Mouse (Mus musculus) layer of hippocampus, postnatal 25 days (tissue): ENCODE data around the gene Rragb. TPM values are rescaled to one million over a fixed set of nuclear protein-coding genes. Genes with fewer than 3 reads are reported as not detected.
"Not testable (repeated sequence)": the region's sequence is repeated elsewhere in the genome, so short reads cannot be mapped to it uniquely, and the experiment has no call there.

Source experiments
- DNase-seq, 2 experiments: peaks; one replicate each; pipeline ENCODE4 v3.0.0; 2022; ENCODE audit warnings: mixed read lengths in 2 of 2, low spot score in 1 of 2; ENCODE audit errors: extremely low spot score in 1 of 2
- total RNA-seq, 2 experiments: library from RNA; stranded (reverse); gene quantifications; 2 replicates each; pipeline ENCODE4 v1.2.3; 2021

Gene Rragb
- total RNA-seq, result 100 to 1,000 TPM in 1 of 2 experiments, 10 to 100 TPM in 1; 96.5 to 100 TPM

- DNase-seq, result peak; percentile 51 to 55
Observed at GRCm38 (mm10) chrX:153139734-153140515, at the start of gene Rragb. Gene Rragb (plus strand): TSS chrX:153139981.

GRCm38 (mm10) chrX:153118486-153118885 is 21.3 kb upstream of the Rragb start, which contains the start of gene Foxr2:
Gene Foxr2 (plus strand): TSS chrX:153118786.
- DNase-seq, result no peak

- DNase-seq, result no peak
Observed at GRCm38 (mm10) chrX:153119013-153119412, 20.8 kb upstream of the Rragb start.

- no peak for DNase-seq
Observed at GRCm38 (mm10) chrX:153142656-153143055, 2.9 kb downstream of the Rragb start.

- no peak for DNase-seq
Observed at GRCm38 (mm10) chrX:153151766-153152165, 12.0 kb downstream of the Rragb start.

- peak in 1 of 2 experiments; percentile 18 for DNase-seq
Observed at GRCm38 (mm10) chrX:153155322-153155721, 15.5 kb downstream of the Rragb start.

- DNase-seq, result peak in 1 of 2 experiments; percentile 8
Observed at GRCm38 (mm10) chrX:153174786-153175185, 35.0 kb downstream of the Rragb start.

- no peak for DNase-seq
Observed at GRCm38 (mm10) chrX:153182221-153182620, 42.4 kb downstream of the Rragb start.

GRCm38 (mm10) chrX:153199185-153199584 is 59.4 kb downstream of the Rragb start:
- DNase-seq, result not testable (repeated sequence)

- no peak for DNase-seq
Observed at GRCm38 (mm10) chrX:153211101-153211500, 71.3 kb downstream of the Rragb start.

Other genes with a start within 250 kb of the Rragb start
- 1 to 10 TPM; 2.4 to 3.0 TPM for gene Usp51, start 133.5 kb upstream of the Rragb start, total RNA-seq
- gene Mageh1, start 102.4 kb upstream of the Rragb start, total RNA-seq, result 10 to 100 TPM; 59.4 to 61.2 TPM
- gene Foxr2, start 21.2 kb upstream of the Rragb start, total RNA-seq, result under 1 TPM; 0.49 to 0.61 TPM
- gene Klf8, start 97.5 kb downstream of the Rragb start, total RNA-seq, result 1 to 10 TPM; 2.8 to 3.7 TPM